ENCODE assay signal across 24 mouse cellular contexts in the genomic region with DNA sequence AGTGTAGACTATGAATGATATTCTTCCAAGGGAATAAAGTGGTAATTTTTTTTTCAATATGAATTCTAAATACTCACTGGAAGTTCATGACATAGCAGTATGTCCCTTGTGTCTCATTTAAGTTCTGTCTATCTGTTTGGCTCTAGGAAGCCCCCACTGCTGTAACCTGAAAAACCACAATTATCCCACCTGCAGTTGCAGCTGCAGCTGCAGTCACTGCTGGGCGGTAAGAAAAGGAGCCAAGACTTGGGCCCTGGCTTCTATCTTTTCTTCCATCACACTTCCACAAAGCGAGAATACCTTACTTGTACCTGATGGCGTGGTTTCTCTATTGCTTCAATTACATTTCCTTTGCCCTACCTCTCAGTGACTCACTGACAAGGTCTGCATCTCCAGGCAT. TPM values are rescaled to one million over a fixed set of nuclear protein-coding genes. Genes with fewer than 3 reads are reported as not detected.
DNase-seq lines count a peak whose midpoint lies in the region; ATAC-seq and TF ChIP-seq lines count a peak whose summit lies in the region.
"Had no signal": no experiment of that assay in that cellular context is flagged by ENCODE, and none has a peak within 500 bp of the region (broad histone marks: within the 10 kb centered on the region; RNA-seq: fewer than 3 reads in every experiment).

No protein-coding gene starts in this region.

- TF ChIP-seq POLR2A in thymus, adult 2 months (IDR thresholded peaks at IDR 0.05; ENCODE audit: control insufficient read depth, extremely low read depth, insufficient read depth, low read length, poor library complexity) = no peak

- no peaks in the 10 kb centered on the region for H3K27me3 ChIP-seq in thymus, adult 2 months (ENCODE audit: control insufficient read depth, insufficient read depth, low read length)
- no peaks in the 10 kb centered on the region for H3K27me3 ChIP-seq in neural tube, embryonic 15.5 days (replicated peaks)
- H3K27me3 ChIP-seq: embryonic facial prominence, embryonic 13.5 days; embryonic facial prominence, embryonic 15.5 days; forebrain, embryonic 12.5 days; forebrain, embryonic 15.5 days had no signal

- H3K4me1 ChIP-seq in thymus, adult 2 months (replicated peaks; ENCODE audit: control insufficient read depth, insufficient read depth, low read length) = peaks cover 16% of the 10 kb centered on the region
- peaks cover 4% of the 10 kb centered on the region; the same call in 1 of the 2 replicates for H3K4me1 ChIP-seq in neural tube, embryonic 15.5 days
- H3K4me1 ChIP-seq: embryonic facial prominence, embryonic 13.5 days; embryonic facial prominence, embryonic 15.5 days; forebrain, embryonic 10.5 days; forebrain, embryonic 12.5 days; forebrain, embryonic 15.5 days had no signal

- no peak overlapping the region for H3K4me2 ChIP-seq in neural tube, embryonic 15.5 days
- H3K4me2 ChIP-seq: embryonic facial prominence, embryonic 13.5 days; embryonic facial prominence, embryonic 15.5 days; forebrain, embryonic 12.5 days; forebrain, embryonic 15.5 days had no signal

- peak overlapping the region; percentile 70 for H3K27ac ChIP-seq in thymus, adult 2 months (ENCODE audit: control insufficient read depth, insufficient read depth, low read length)
- H3K27ac ChIP-seq in neural tube, embryonic 15.5 days (replicated peaks) = no peak overlapping the region
- H3K27ac ChIP-seq: embryonic facial prominence, embryonic 13.5 days; embryonic facial prominence, embryonic 15.5 days; forebrain, embryonic 10.5 days; forebrain, embryonic 12.5 days; forebrain, embryonic 15.5 days had no signal

- DNase-seq in thymus, adult 2 months = peak; percentile 59
- peak; percentile 53 for DNase-seq in thymus, postnatal 10 days (ENCODE audit: low spot score in 2 of 2)
- peak; percentile 59 for DNase-seq in thymus, postnatal 25 days
- peak; percentile 42 for DNase-seq in thymus, postnatal 4 days
- no peak for DNase-seq in right cerebral cortex, adult 2 months (ENCODE audit: low spot score in 2 of 2)
- no peak for DNase-seq in gastrocnemius, postnatal 25 days
- DNase-seq in ovary, postnatal 36 days (ENCODE audit: low spot score) = no peak
- DNase-seq: adrenal gland, adult 2 months; adrenal gland, postnatal 10 days; adrenal gland, postnatal 25 days; cerebellum, adult 11 months; cerebellum, adult 18-20 months; cerebellum, adult 8-10 months; cerebellum, adult 9-11 months; cerebellum, postnatal 14 days; cerebellum, postnatal 36 days; embryo, embryonic 11 days had no signal

- H3K9ac ChIP-seq in neural tube, embryonic 15.5 days (replicated peaks) = no peak overlapping the region
- H3K9ac ChIP-seq: embryonic facial prominence, embryonic 13.5 days; embryonic facial prominence, embryonic 15.5 days; forebrain, embryonic 12.5 days; forebrain, embryonic 15.5 days had no signal

- no peak overlapping the region for H3K4me3 ChIP-seq in thymus, adult 2 months (ENCODE audit: control insufficient read depth, insufficient read depth, low read length)
- no peak overlapping the region for H3K4me3 ChIP-seq in neural tube, embryonic 15.5 days (replicated peaks)
- H3K4me3 ChIP-seq: embryonic facial prominence, embryonic 13.5 days; embryonic facial prominence, embryonic 15.5 days; erythroblast, embryonic 14.5 days; forebrain, embryonic 10.5 days; forebrain, embryonic 12.5 days; forebrain, embryonic 15.5 days had no signal

- no peak for ATAC-seq in neural tube, embryonic 15.5 days (ENCODE audit: low FRiP score)
- ATAC-seq: forebrain, embryonic 15.5 days had no signal

- no peak for TF ChIP-seq CTCF in thymus, adult 2 months (IDR thresholded peaks at IDR 0.05; ENCODE audit: borderline replicate concordance, control insufficient read depth, extremely low read depth, insufficient read depth, low read length, poor library complexity)

- H3K36me3 ChIP-seq in thymus, adult 2 months (ENCODE audit: control insufficient read depth, insufficient read depth, low read length) = no peaks in the 10 kb centered on the region
- H3K36me3 ChIP-seq in neural tube, embryonic 15.5 days = peaks cover 42% of the 10 kb centered on the region

- 11% methylated on average over 3 of the region's 3 CpGs for WGBS in thymus, adult 2 months
- 86% methylated on average over 3 of the region's 3 CpGs for WGBS in neural tube, embryonic 15.5 days

- no peaks in the 10 kb centered on the region for H3K9me3 ChIP-seq in neural tube, embryonic 15.5 days (replicated peaks)
- H3K9me3 ChIP-seq: embryonic facial prominence, embryonic 13.5 days; embryonic facial prominence, embryonic 15.5 days; forebrain, embryonic 10.5 days; forebrain, embryonic 12.5 days; forebrain, embryonic 15.5 days had no signal

RNA-seq across cellular contexts. Expression of gene Ccdc141, which starts 17.1 kb away (rescaled TPM):
- 1.5 and 3.8 TPM in 2 replicates for polyA plus RNA-seq in thymus, adult 2 months (2012; rRNA removed)
- 7.1 and 9.6 TPM in 2 replicates for polyA plus RNA-seq in neural tube, embryonic 15.5 days (2015; fragmentation: Nextera tagmentation; extraction: Ambion mirVana)
- total RNA-seq in gastrocnemius, postnatal 25 days (2021) = 10 to 100 TPM; 10.7 to 14.5 TPM

Comparison
In these comparisons a context has a peak if more than half of its experiments do, and no peak if none do; other contexts are left out.
1. DNase-seq: peak in thymus, adult 2 months (single experiment), thymus, postnatal 10 days (2 of 2), thymus, postnatal 25 days (single experiment) and thymus, postnatal 4 days (single experiment); none in right cerebral cortex, adult 2 months (0 of 2), gastrocnemius, postnatal 25 days (single experiment) and ovary, postnatal 36 days (single experiment).